Mouse (Mus musculus) gastrocnemius, adult 18-20 months (tissue): ENCODE measurements around the gene Myo1e. TPM values are rescaled to one million over a fixed set of nuclear protein-coding genes. Genes with fewer than 3 reads are reported as not detected.

ENCODE experiments used
- DNase-seq: peaks from one replicate; pipeline ENCODE4 v3.0.0; 2021; ENCODE audit warnings: low spot score
- total RNA-seq, 2 experiments: library from RNA; stranded (reverse); gene quantifications; 2 replicates each; pipeline ENCODE4 v1.2.3; 2021

The Myo1e gene
- total RNA-seq, 2 experiments from 2014 or later: 6.8 to 8.7 TPM

GRCm38 (mm10) chr9:70281407-70281806 lies 74.3 kb downstream of the Myo1e start:
- no peak for DNase-seq

- no peak for DNase-seq
Measured at GRCm38 (mm10) chr9:70282107-70282506, 75.0 kb downstream of the Myo1e start.

- DNase-seq: no peak
Measured at GRCm38 (mm10) chr9:70283151-70283550, 76.0 kb downstream of the Myo1e start.

- DNase-seq: no peak
Measured at GRCm38 (mm10) chr9:70284584-70285140, 77.5 kb downstream of the Myo1e start.

GRCm38 (mm10) chr9:70290785-70291184 lies 83.6 kb downstream of the Myo1e start:
- DNase-seq: no peak

- DNase-seq: no peak
Measured at GRCm38 (mm10) chr9:70296916-70297315, 89.8 kb downstream of the Myo1e start.

- DNase-seq: no peak
Measured at GRCm38 (mm10) chr9:70298221-70298620, 91.1 kb downstream of the Myo1e start.

- DNase-seq: no peak
Measured at GRCm38 (mm10) chr9:70300705-70301104, 93.6 kb downstream of the Myo1e start.

GRCm38 (mm10) chr9:70301598-70301997 lies 94.4 kb downstream of the Myo1e start:
- no peak for DNase-seq

- DNase-seq: no peak
Measured at GRCm38 (mm10) chr9:70304901-70305300, 97.8 kb downstream of the Myo1e start.

- DNase-seq: no peak
Measured at GRCm38 (mm10) chr9:70310046-70310445, 102.9 kb downstream of the Myo1e start.

- no peak for DNase-seq
Measured at GRCm38 (mm10) chr9:70314019-70314418, 106.9 kb downstream of the Myo1e start.

- DNase-seq: no peak
Measured at GRCm38 (mm10) chr9:70315130-70315529, 108.0 kb downstream of the Myo1e start.

- no peak for DNase-seq
Measured at GRCm38 (mm10) chr9:70318601-70319000, 111.5 kb downstream of the Myo1e start.

- no peak for DNase-seq
Measured at GRCm38 (mm10) chr9:70324336-70324735, 117.2 kb downstream of the Myo1e start.

- DNase-seq: peak; percentile 48
Measured at GRCm38 (mm10) chr9:70325880-70326595, 118.9 kb downstream of the Myo1e start.

GRCm38 (mm10) chr9:70328193-70328841 lies 121.2 kb downstream of the Myo1e start:
- DNase-seq: no peak

GRCm38 (mm10) chr9:70331727-70332335 lies 124.7 kb downstream of the Myo1e start:
- no peak for DNase-seq

- no peak for DNase-seq
Measured at GRCm38 (mm10) chr9:70338391-70338790, 131.2 kb downstream of the Myo1e start.

GRCm38 (mm10) chr9:70338894-70339293 lies 131.7 kb downstream of the Myo1e start:
- DNase-seq: no peak

GRCm38 (mm10) chr9:70349274-70349673 lies 142.1 kb downstream of the Myo1e start:
- peak; percentile 31 for DNase-seq

GRCm38 (mm10) chr9:70351570-70352277 lies 144.6 kb downstream of the Myo1e start:
- no peak for DNase-seq
